Mouse (Mus musculus): ENCODE measurements at regions not wholly inside any gene's neighbourhood (a gene's known extent, or its start where the extent isn't known, plus 50 kb on each side); places are given as distances from the start of the nearest gene placed in this dataset.

DNA sequence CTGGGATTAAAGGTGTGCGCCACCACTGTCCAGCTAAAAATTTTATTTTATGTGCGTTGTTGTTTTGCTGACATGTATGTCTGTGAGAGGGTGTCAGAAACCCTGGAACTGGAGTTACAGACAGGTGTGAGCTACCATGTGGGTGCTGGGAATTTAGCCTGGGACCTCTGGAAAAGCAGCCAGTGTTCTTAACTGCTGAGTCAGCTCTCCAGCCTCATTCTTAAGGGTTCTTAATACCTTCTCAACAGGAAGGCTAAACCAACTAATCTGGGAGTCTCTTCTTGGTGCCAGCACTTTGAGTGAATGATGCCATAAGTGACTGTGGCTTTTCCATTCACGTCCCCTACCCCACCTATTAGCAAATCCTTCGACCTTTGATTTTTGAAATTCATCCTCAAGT, 104.6 kb upstream of the Teddm2 start:
- 65% methylated on average over 4 of the region's 4 CpGs for WGBS (ENCODE audit: insufficient replicate concordance)
- Histone ChIP-seq H3K4me2 (ENCODE audit: low read depth) (no peak overlapping the region), H3K9ac (replicated peaks) (no peak overlapping the region), H3K4me3 (ENCODE audit: insufficient read depth in 1 of 2, low read depth in 2 of 2, low read length in 2 of 2) (no peak overlapping the region), H3K27ac (no peak overlapping the region), H3K27me3 (ENCODE audit: control insufficient read depth, insufficient read depth, low read length) (no peaks in the 10 kb centered on the region), H3K36me3 (replicated peaks; ENCODE audit: control insufficient read depth, insufficient read depth, low read depth) (no peaks in the 10 kb centered on the region), H3K4me1 (replicated peaks; ENCODE audit: control insufficient read depth in 2 of 2, insufficient read depth in 2 of 2, low read length in 1 of 2) (peaks cover 6 to 21% of the 10 kb centered on the region in 2 experiments), H3K9me3 (ENCODE audit: control insufficient read depth, low read length) (no peaks in the 10 kb centered on the region)
- no peak for DNase-seq (ENCODE audit: low read depth in 3 of 3, low spot score in 3 of 3)
- no peak for ATAC-seq (ENCODE audit: insufficient read depth)
- no peak for TF ChIP-seq CTCF (IDR thresholded peaks at IDR 0.05; ENCODE audit: low read depth)
- TF ChIP-seq EP300 (IDR thresholded peaks at IDR 0.05; ENCODE audit: low read depth): no peak

DNA sequence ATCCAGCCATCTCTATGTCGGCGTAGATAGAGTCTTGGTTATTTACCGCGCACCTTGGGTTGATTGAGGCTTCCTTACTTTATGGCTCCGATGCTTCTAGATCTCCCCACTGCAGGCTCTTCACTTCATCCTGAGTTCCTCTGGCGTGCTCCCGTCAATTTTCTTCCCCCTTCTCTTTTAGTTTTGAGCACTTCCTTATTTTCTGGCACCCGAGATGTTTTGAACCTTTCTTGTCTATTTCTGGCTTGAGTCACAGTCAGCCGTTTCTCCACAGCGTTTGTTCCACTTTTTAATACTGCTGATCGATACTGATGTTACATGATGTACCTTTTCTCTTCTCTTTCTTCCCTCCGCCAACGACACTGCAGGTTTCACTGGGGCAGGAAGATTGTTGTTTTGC, 106.0 kb upstream of the Teddm2 start:
- no peak overlapping the region for H3K4me2 ChIP-seq (ENCODE audit: low read depth)
- TF ChIP-seq EP300 (IDR thresholded peaks at IDR 0.05; ENCODE audit: low read depth) (no peak), CTCF (IDR thresholded peaks at IDR 0.05; ENCODE audit: low read depth) (no peak)

DNA sequence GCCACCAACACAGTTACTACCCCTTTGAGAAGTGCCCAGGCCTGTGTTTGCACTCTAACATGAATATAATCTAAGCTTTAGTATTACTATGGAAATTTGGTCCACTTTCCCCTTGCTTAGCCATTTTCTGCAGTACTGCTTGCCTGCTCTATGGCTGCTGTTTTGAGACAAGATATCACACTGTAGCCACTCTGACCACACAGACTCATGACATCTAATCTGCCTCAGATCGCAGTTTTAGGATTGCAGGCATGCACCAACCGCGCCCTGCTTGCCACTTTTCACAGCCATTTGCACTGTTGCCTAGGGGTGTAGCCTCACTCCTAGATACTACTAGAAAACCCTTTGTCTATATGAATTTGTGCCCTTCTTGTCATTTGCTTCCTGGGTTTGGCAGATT, 107.4 kb upstream of the Teddm2 start:
- peak; percentile 87 for ATAC-seq (ENCODE audit: insufficient read depth)

More for the DNA sequence above, 106.0 kb upstream of the Teddm2 start:
- H3K27me3 ChIP-seq (ENCODE audit: control insufficient read depth, insufficient read depth, low read length): no peaks in the 10 kb centered on the region
- H3K4me3 ChIP-seq (ENCODE audit: insufficient read depth in 1 of 2, low read depth in 2 of 2, low read length in 2 of 2): no peak overlapping the region
- peaks cover 6 to 21% of the 10 kb centered on the region in 2 experiments for H3K4me1 ChIP-seq (replicated peaks; ENCODE audit: control insufficient read depth in 2 of 2, insufficient read depth in 2 of 2, low read length in 1 of 2)
- H3K9ac ChIP-seq (replicated peaks): no peak overlapping the region
- WGBS (ENCODE audit: insufficient replicate concordance): 24% methylated on average over 13 of the region's 13 CpGs
- no peak overlapping the region for H3K27ac ChIP-seq
- H3K36me3 ChIP-seq (replicated peaks; ENCODE audit: control insufficient read depth, insufficient read depth, low read depth): no peaks in the 10 kb centered on the region
- no peaks in the 10 kb centered on the region for H3K9me3 ChIP-seq (ENCODE audit: control insufficient read depth, low read length)
- no peak for DNase-seq (ENCODE audit: low read depth in 3 of 3, low spot score in 3 of 3)
- ATAC-seq (ENCODE audit: insufficient read depth): no peak

DNA sequence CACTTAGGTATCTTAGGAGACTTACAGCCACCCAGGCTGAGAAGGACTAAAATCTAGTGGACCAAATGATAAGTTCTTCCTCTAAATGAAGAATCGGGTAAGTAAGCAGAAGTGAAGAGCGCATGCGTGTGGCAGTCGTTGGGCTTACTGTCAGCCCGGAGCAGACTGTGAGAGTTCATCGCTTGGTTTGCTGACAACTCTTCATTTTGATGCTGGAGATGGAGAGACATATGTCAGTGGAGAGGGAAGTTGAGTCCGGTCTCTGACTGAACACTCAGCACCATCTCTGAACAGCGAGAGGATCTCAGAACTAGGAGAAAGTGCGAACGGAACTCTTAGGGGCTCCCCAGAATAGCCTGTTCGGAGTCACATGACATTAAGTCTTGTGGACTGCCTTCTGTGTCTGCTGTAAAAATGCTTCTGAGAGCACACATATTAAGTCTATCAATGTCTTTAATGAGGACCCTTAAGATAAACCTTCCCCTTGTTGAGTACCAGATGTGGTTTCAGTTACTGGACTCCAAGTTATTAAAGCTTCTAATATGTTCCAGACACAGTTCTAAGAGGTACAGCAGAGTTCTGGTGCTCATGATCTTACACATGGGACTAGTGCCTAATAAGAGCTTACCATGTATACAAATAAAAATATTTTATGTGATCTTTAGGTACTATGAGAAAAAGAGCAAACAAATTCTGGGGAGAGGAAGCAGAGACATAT, 108.7 kb upstream of the Teddm2 start:
- Histone ChIP-seq H3K27me3 (ENCODE audit: control insufficient read depth, insufficient read depth, low read length) (no peaks in the 10 kb centered on the region), H3K36me3 (replicated peaks; ENCODE audit: control insufficient read depth, insufficient read depth, low read depth) (no peaks in the 10 kb centered on the region), H3K4me3 (ENCODE audit: insufficient read depth in 1 of 2, low read depth in 2 of 2, low read length in 2 of 2) (no peak overlapping the region), H3K9ac (replicated peaks) (no peak overlapping the region), H3K4me2 (ENCODE audit: low read depth) (no peak overlapping the region), H3K4me1 (replicated peaks; ENCODE audit: control insufficient read depth in 2 of 2, insufficient read depth in 2 of 2, low read length in 1 of 2) (peaks cover 6 to 21% of the 10 kb centered on the region in 2 experiments), H3K9me3 (ENCODE audit: control insufficient read depth, low read length) (no peaks in the 10 kb centered on the region), H3K27ac (no peak overlapping the region)
- WGBS (ENCODE audit: insufficient replicate concordance): 61% methylated on average over 11 of the region's 11 CpGs
- ATAC-seq (ENCODE audit: insufficient read depth): no peak
- TF ChIP-seq EP300 (IDR thresholded peaks at IDR 0.05; ENCODE audit: low read depth) (no peak), CTCF (IDR thresholded peaks at IDR 0.05; ENCODE audit: low read depth) (no peak)
- no peak for DNase-seq (ENCODE audit: low read depth in 3 of 3, low spot score in 3 of 3)

More for the DNA sequence above, 107.4 kb upstream of the Teddm2 start:
- Histone ChIP-seq H3K9me3 (ENCODE audit: control insufficient read depth, low read length) (no peaks in the 10 kb centered on the region), H3K36me3 (replicated peaks; ENCODE audit: control insufficient read depth, insufficient read depth, low read depth) (no peaks in the 10 kb centered on the region), H3K4me2 (ENCODE audit: low read depth) (peak overlapping the region; percentile 20; the same call in 1 of the 2 replicates), H3K27ac (no peak overlapping the region), H3K9ac (replicated peaks) (no peak overlapping the region), H3K4me1 (replicated peaks; ENCODE audit: control insufficient read depth in 2 of 2, insufficient read depth in 2 of 2, low read length in 1 of 2) (peaks cover 6 to 21% of the 10 kb centered on the region in 2 experiments), H3K27me3 (ENCODE audit: control insufficient read depth, insufficient read depth, low read length) (no peaks in the 10 kb centered on the region), H3K4me3 (ENCODE audit: insufficient read depth in 1 of 2, low read depth in 2 of 2, low read length in 2 of 2) (no peak overlapping the region)
- WGBS (ENCODE audit: insufficient replicate concordance): 18% methylated on average over 3 of the region's 3 CpGs
- DNase-seq (ENCODE audit: low read depth in 3 of 3, low spot score in 3 of 3): peak in 2 of 3 experiments; percentile 19 to 24
- TF ChIP-seq CTCF (IDR thresholded peaks at IDR 0.05; ENCODE audit: low read depth) (no peak), EP300 (IDR thresholded peaks at IDR 0.05; ENCODE audit: low read depth) (peak; percentile 63)

DNA sequence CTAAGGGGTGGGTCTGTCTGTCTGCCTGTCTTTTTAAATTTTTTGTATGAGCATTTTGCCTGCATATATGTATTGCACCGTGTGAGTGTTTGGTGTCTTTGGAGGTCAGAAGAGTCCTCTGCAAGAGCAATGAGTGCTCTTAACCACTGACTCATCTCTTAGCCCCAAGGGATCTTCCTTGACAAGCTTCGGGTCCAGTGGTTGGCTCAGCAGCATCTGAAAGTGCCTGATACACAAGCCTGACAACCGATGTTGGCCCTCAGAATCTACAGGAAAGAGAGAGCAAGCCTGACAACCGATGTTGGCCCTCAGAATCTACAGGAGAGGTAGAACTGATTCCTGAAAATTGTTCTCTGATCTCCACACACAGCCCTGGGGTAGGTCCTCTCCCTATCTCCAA, 110.7 kb upstream of the Teddm2 start:
- H3K27ac ChIP-seq: no peak overlapping the region
- no peaks in the 10 kb centered on the region for H3K36me3 ChIP-seq (replicated peaks; ENCODE audit: control insufficient read depth, insufficient read depth, low read depth)
- no peaks in the 10 kb centered on the region for H3K27me3 ChIP-seq (ENCODE audit: control insufficient read depth, insufficient read depth, low read length)
- ATAC-seq (ENCODE audit: insufficient read depth): no peak
- TF ChIP-seq EP300 (IDR thresholded peaks at IDR 0.05; ENCODE audit: low read depth): no peak
- no peak for TF ChIP-seq CTCF (IDR thresholded peaks at IDR 0.05; ENCODE audit: low read depth)
- peaks cover 6 to 17% of the 10 kb centered on the region in 2 experiments for H3K4me1 ChIP-seq (replicated peaks; ENCODE audit: control insufficient read depth in 2 of 2, insufficient read depth in 2 of 2, low read length in 1 of 2)
- H3K4me2 ChIP-seq (ENCODE audit: low read depth): no peak overlapping the region
- no peak overlapping the region for H3K9ac ChIP-seq (replicated peaks)
- no peak for DNase-seq (ENCODE audit: low read depth in 3 of 3, low spot score in 3 of 3)
- no peaks in the 10 kb centered on the region for H3K9me3 ChIP-seq (ENCODE audit: control insufficient read depth, low read length)
- no peak overlapping the region for H3K4me3 ChIP-seq (ENCODE audit: insufficient read depth in 1 of 2, low read depth in 2 of 2, low read length in 2 of 2)
- 42% methylated on average over 4 of the region's 4 CpGs for WGBS (ENCODE audit: insufficient replicate concordance)
